Comparison of ENCODE assay signal across 8 mouse cellular contexts in genomic region chr12:111428961-111429911, GRCm38 (mm10). TPM values are rescaled to one million over a fixed set of nuclear protein-coding genes. Genes with fewer than 3 reads are reported as not detected.
DNase-seq lines count a peak whose midpoint lies in the region; ATAC-seq and TF ChIP-seq lines count a peak whose summit lies in the region.

No protein-coding gene starts in this region.

- H3K36me3 ChIP-seq in forebrain, embryonic 15.5 days: no peaks in the 10 kb centered on the region
- H3K36me3 ChIP-seq in hindbrain, embryonic 15.5 days: no peaks in the 10 kb centered on the region
- H3K36me3 ChIP-seq in liver, embryonic 16.5 days (ENCODE audit: control insufficient read depth, insufficient read depth): no peaks in the 10 kb centered on the region

- H3K4me3 ChIP-seq in gastrocnemius, adult 2 months: peak overlapping the region; percentile 71
- peak overlapping the region; percentile 43 for H3K4me3 ChIP-seq in forebrain, embryonic 15.5 days
- peak overlapping the region; percentile 38 for H3K4me3 ChIP-seq in hindbrain, embryonic 15.5 days
- H3K4me3 ChIP-seq in liver, embryonic 16.5 days (ENCODE audit: low read depth, low read length): peak overlapping the region; percentile 46
- peak overlapping the region; percentile 44 for H3K4me3 ChIP-seq in olfactory bulb, adult 2 months (ENCODE audit: insufficient read depth, low read depth, low read length)

- H3K4me2 ChIP-seq in forebrain, embryonic 15.5 days (replicated peaks): peak overlapping the region; percentile 79
- peak overlapping the region; percentile 65 for H3K4me2 ChIP-seq in hindbrain, embryonic 15.5 days
- H3K4me2 ChIP-seq in liver, embryonic 16.5 days (ENCODE audit: low read depth, low read length): peak overlapping the region; percentile 68

- TF ChIP-seq CTCF in gastrocnemius, adult 2 months (IDR thresholded peaks at IDR 0.05): no peak; the same call in 1 of the 2 replicates
- no peak for TF ChIP-seq CTCF in olfactory bulb, adult 2 months (IDR thresholded peaks at IDR 0.05; ENCODE audit: insufficient read depth, low read depth, low read length)

- 1% methylated on average over 40 of the region's 40 CpGs for WGBS in forebrain, embryonic 15.5 days
- under 1% methylated on average over 39 of the region's 40 CpGs for WGBS in hindbrain, embryonic 15.5 days
- 4% methylated on average over 40 of the region's 40 CpGs for WGBS in liver, embryonic 16.5 days (ENCODE audit: insufficient replicate concordance)
- 5% methylated on average over 40 of the region's 40 CpGs for WGBS in olfactory bulb, adult 2 months

- peak overlapping the region; percentile 87 for H3K27ac ChIP-seq in gastrocnemius, adult 2 months
- no peak overlapping the region for H3K27ac ChIP-seq in forebrain, embryonic 15.5 days (replicated peaks)
- no peak overlapping the region for H3K27ac ChIP-seq in hindbrain, embryonic 15.5 days (replicated peaks)
- no peak overlapping the region for H3K27ac ChIP-seq in liver, embryonic 16.5 days (ENCODE audit: low read length)
- no peak overlapping the region for H3K27ac ChIP-seq in olfactory bulb, adult 2 months (ENCODE audit: insufficient read depth, low read depth, low read length)

- TF ChIP-seq POLR2A in olfactory bulb, adult 2 months (IDR thresholded peaks at IDR 0.05; ENCODE audit: insufficient read depth, low read depth, low read length): no peak

- peaks cover 32% of the 10 kb centered on the region for H3K4me1 ChIP-seq in forebrain, embryonic 15.5 days
- peaks cover 45% of the 10 kb centered on the region for H3K4me1 ChIP-seq in hindbrain, embryonic 15.5 days (replicated peaks)
- H3K4me1 ChIP-seq in liver, embryonic 16.5 days (ENCODE audit: control insufficient read depth, low read depth, low read length): peaks cover 48% of the 10 kb centered on the region
- H3K4me1 ChIP-seq in olfactory bulb, adult 2 months (ENCODE audit: control insufficient read depth, insufficient read depth, low read length): peaks cover 40% of the 10 kb centered on the region

- ATAC-seq in forebrain, embryonic 15.5 days (replicated peaks): peak; percentile 45; the same call in 1 of the 2 replicates
- no peak for ATAC-seq in hindbrain, embryonic 15.5 days (ENCODE audit: low FRiP score, low read depth)
- ATAC-seq in liver, embryonic 16.5 days (ENCODE audit: low read depth): 0 out of 2 replicates have a peak, but pooled peaks have one; percentile 8

- peak overlapping the region; percentile 55 for H3K9ac ChIP-seq in forebrain, embryonic 15.5 days (replicated peaks)
- H3K9ac ChIP-seq in hindbrain, embryonic 15.5 days: peak overlapping the region; percentile 45
- peak overlapping the region; percentile 14 for H3K9ac ChIP-seq in liver, embryonic 16.5 days (ENCODE audit: low read depth, low read length)

- intact Hi-C loops in gastrocnemius, adult 2 months (cut with DNase I): no loop called here

- DNase-seq in gastrocnemius, adult 2 months: peak; percentile 73
- no peak for DNase-seq in gastrocnemius, adult 18-20 months (ENCODE audit: low spot score)
- DNase-seq in Muller cell, postnatal 12 days (ENCODE audit: inconsistent ontology term): peak; percentile 65
- no peak for DNase-seq in urinary bladder, adult 2 months (ENCODE audit: low spot score)

- H3K27me3 ChIP-seq in forebrain, embryonic 15.5 days: peaks cover 60% of the 10 kb centered on the region
- peaks cover 57% of the 10 kb centered on the region for H3K27me3 ChIP-seq in hindbrain, embryonic 15.5 days
- H3K27me3 ChIP-seq in liver, embryonic 16.5 days (ENCODE audit: control insufficient read depth, insufficient read depth, low read depth, low read length): peaks cover 48% of the 10 kb centered on the region

- H3K9me3 ChIP-seq in forebrain, embryonic 15.5 days: no peaks in the 10 kb centered on the region
- H3K9me3 ChIP-seq in hindbrain, embryonic 15.5 days: no peaks in the 10 kb centered on the region
- H3K9me3 ChIP-seq in liver, embryonic 16.5 days (replicated peaks; ENCODE audit: control insufficient read depth, low read length): no peaks in the 10 kb centered on the region

RNA-seq across cellular contexts. Expression of gene Exoc3l4, which starts 12.4 kb away (rescaled TPM):
- 1 to 10 TPM in 1 of 2 experiments, under 1 TPM in 1; 0.56 to 1.5 TPM for total RNA-seq in gastrocnemius, adult 2 months (2021)
- total RNA-seq in gastrocnemius, adult 18-20 months (2021): 1 to 10 TPM; 2.0 to 3.4 TPM
- polyA plus RNA-seq in forebrain, embryonic 15.5 days (2015; fragmentation: Nextera tagmentation; extraction: Ambion mirVana): 1.7 and 2.0 TPM in 2 replicates
- polyA plus RNA-seq in hindbrain, embryonic 15.5 days (2015; fragmentation: Nextera tagmentation; extraction: Ambion mirVana): 2.2 and 2.9 TPM in 2 replicates
- polyA plus RNA-seq in liver, embryonic 16.5 days (2015; fragmentation: Nextera tagmentation; extraction: Ambion mirVana): 23.4 and 28.5 TPM in 2 replicates
- polyA plus RNA-seq in olfactory bulb, adult 2 months (2012; ENCODE audit: insufficient read depth, insufficient read length, low replicate concordance, missing spikeins): not detected in 2 replicates
- 7.8 and 8.4 TPM in 2 replicates for polyA plus RNA-seq in urinary bladder, adult 2 months (2012; rRNA removed)

RNA-seq across cellular contexts. Expression of gene Tnfaip2, which starts 13.0 kb away (rescaled TPM):
- total RNA-seq in gastrocnemius, adult 2 months (2021): 10 to 100 TPM; 29.1 to 54.8 TPM
- 10 to 100 TPM; 38.8 to 52.9 TPM for total RNA-seq in gastrocnemius, adult 18-20 months (2021)
- polyA plus RNA-seq in forebrain, embryonic 15.5 days (2015; fragmentation: Nextera tagmentation; extraction: Ambion mirVana): 0.51 and 1.1 TPM in 2 replicates
- 0.49 and 1.6 TPM in 2 replicates for polyA plus RNA-seq in hindbrain, embryonic 15.5 days (2015; fragmentation: Nextera tagmentation; extraction: Ambion mirVana)
- 71.9 and 77.2 TPM in 2 replicates for polyA plus RNA-seq in liver, embryonic 16.5 days (2015; fragmentation: Nextera tagmentation; extraction: Ambion mirVana)
- not detected in 2 replicates for polyA plus RNA-seq in olfactory bulb, adult 2 months (2012; ENCODE audit: insufficient read depth, insufficient read length, low replicate concordance, missing spikeins)
- 106 and 156 TPM in 2 replicates for polyA plus RNA-seq in urinary bladder, adult 2 months (2012; rRNA removed)

RNA-seq across cellular contexts. Expression of gene Lbhd2, which starts 22.6 kb away (rescaled TPM):
- total RNA-seq in gastrocnemius, adult 2 months (2021): not detected
- not detected for total RNA-seq in gastrocnemius, adult 18-20 months (2021)
- 1.6 and 2.2 TPM in 2 replicates for polyA plus RNA-seq in forebrain, embryonic 15.5 days (2015; fragmentation: Nextera tagmentation; extraction: Ambion mirVana)
- polyA plus RNA-seq in hindbrain, embryonic 15.5 days (2015; fragmentation: Nextera tagmentation; extraction: Ambion mirVana): 1.6 and 1.9 TPM in 2 replicates
- not detected in 2 replicates for polyA plus RNA-seq in liver, embryonic 16.5 days (2015; fragmentation: Nextera tagmentation; extraction: Ambion mirVana)
- polyA plus RNA-seq in olfactory bulb, adult 2 months (2012; ENCODE audit: insufficient read depth, insufficient read length, low replicate concordance, missing spikeins): not detected in 2 replicates
- 0.10 TPM in 1 of 2 replicates, not detected in the other for polyA plus RNA-seq in urinary bladder, adult 2 months (2012; rRNA removed)

RNA-seq across cellular contexts. Expression of gene Cdc42bpb, which starts 51.7 kb away (rescaled TPM):
- total RNA-seq in gastrocnemius, adult 2 months (2021): 10 to 100 TPM; 16.3 to 24.3 TPM
- 10 to 100 TPM; 17.3 to 21.2 TPM for total RNA-seq in gastrocnemius, adult 18-20 months (2021)
- 33.9 and 35.5 TPM in 2 replicates for polyA plus RNA-seq in forebrain, embryonic 15.5 days (2015; fragmentation: Nextera tagmentation; extraction: Ambion mirVana)
- polyA plus RNA-seq in hindbrain, embryonic 15.5 days (2015; fragmentation: Nextera tagmentation; extraction: Ambion mirVana): 41.2 and 42.4 TPM in 2 replicates
- polyA plus RNA-seq in liver, embryonic 16.5 days (2015; fragmentation: Nextera tagmentation; extraction: Ambion mirVana): 8.1 and 10.1 TPM in 2 replicates
- not detected in 2 replicates for polyA plus RNA-seq in olfactory bulb, adult 2 months (2012; ENCODE audit: insufficient read depth, insufficient read length, low replicate concordance, missing spikeins)
- 143 and 148 TPM in 2 replicates for polyA plus RNA-seq in urinary bladder, adult 2 months (2012; rRNA removed)

RNA-seq across cellular contexts. Expression of gene Gm266, which starts 56.4 kb away (rescaled TPM):
- total RNA-seq in gastrocnemius, adult 2 months (2021): under 1 TPM; 0.20 to 0.33 TPM
- total RNA-seq in gastrocnemius, adult 18-20 months (2021): under 1 TPM in 1 of 2 experiments, not detected in 1; 0.18 TPM
- polyA plus RNA-seq in forebrain, embryonic 15.5 days (2015; fragmentation: Nextera tagmentation; extraction: Ambion mirVana): 0.55 and 0.79 TPM in 2 replicates
- 3.1 and 3.4 TPM in 2 replicates for polyA plus RNA-seq in hindbrain, embryonic 15.5 days (2015; fragmentation: Nextera tagmentation; extraction: Ambion mirVana)
- polyA plus RNA-seq in liver, embryonic 16.5 days (2015; fragmentation: Nextera tagmentation; extraction: Ambion mirVana): 0.46 and 0.52 TPM in 2 replicates
- not detected in 2 replicates for polyA plus RNA-seq in olfactory bulb, adult 2 months (2012; ENCODE audit: insufficient read depth, insufficient read length, low replicate concordance, missing spikeins)
- 5.9 and 6.7 TPM in 2 replicates for polyA plus RNA-seq in urinary bladder, adult 2 months (2012; rRNA removed)

Comparison
In these comparisons a context has a peak if more than half of its experiments do, and no peak if none do; other contexts are left out.
1. DNase-seq: peak in gastrocnemius, adult 2 months (single experiment) and Muller cell, postnatal 12 days (single experiment); none in gastrocnemius, adult 18-20 months (single experiment) and urinary bladder, adult 2 months (single experiment).
2. RNA of gene Tnfaip2, which starts 13.0 kb away (polyA plus RNA-seq): 106 to 156 TPM in urinary bladder, adult 2 months and 71.9 to 77.2 TPM in liver, embryonic 16.5 days; 0.49 to 1.6 TPM in hindbrain, embryonic 15.5 days, 0.51 to 1.1 TPM in forebrain, embryonic 15.5 days and not detected in olfactory bulb, adult 2 months; every median in the first group is over 10 times any median in the second.
3. Peak in every context shown above with its lines, with median percentiles within 50 percentile points of each other: H3K4me3 ChIP-seq, H3K4me2 ChIP-seq and H3K9ac ChIP-seq.